Mouse (Mus musculus) spleen, embryonic (tissue): ENCODE measurements around the gene Stard10.

Source experiments
- CTCF ChIA-PET: fragments of 350-600 bp; sonication (Branson Sonifier 250); formaldehyde crosslinking; loops from one replicate; lab custom pipeline; 2022; lab: Charles Lee

The Stard10 gene

GRCm38 (mm10) chr7:101329606-101330005, 12.7 kb downstream of the Stard10 start:
- CTCF ChIA-PET, result no interaction called here

GRCm38 (mm10) chr7:101330074-101330840, 13.4 kb downstream of the Stard10 start:
- CTCF ChIA-PET, result no interaction called here

- CTCF ChIA-PET, result no interaction called here
These were observed 13.9 kb downstream of the Stard10 start for GRCm38 (mm10) chr7:101330841-101331173.

GRCm38 (mm10) chr7:101332045-101332831, 15.4 kb downstream of the Stard10 start:
- CTCF ChIA-PET, result interaction anchor here (0.6 kb wide), 1 partner anchor 40 kb away, joined by 12 read pairs; no protein-coding TSS in a partner anchor

- CTCF ChIA-PET, result no interaction called here
These were observed 18.3 kb downstream of the Stard10 start for GRCm38 (mm10) chr7:101335228-101335627.

- CTCF ChIA-PET, result interaction anchor here (0.6 kb wide), 1 partner anchor 24 kb away, joined by 9 read pairs; no protein-coding TSS in a partner anchor
These were observed 19.8 kb downstream of the Stard10 start for GRCm38 (mm10) chr7:101336686-101337085.

GRCm38 (mm10) chr7:101337401-101337800, 20.5 kb downstream of the Stard10 start:
- CTCF ChIA-PET, result no interaction called here

GRCm38 (mm10) chr7:101341405-101341804, 24.5 kb downstream of the Stard10 start:
- CTCF ChIA-PET, result interaction anchor here (0.6 kb wide), 1 partner anchor 43 kb away, joined by 3 read pairs; no protein-coding TSS in a partner anchor

- CTCF ChIA-PET, result interaction anchor here (0.6 kb wide), 2 partner anchors 24 to 593 kb away, joined by 12 to 15 read pairs; no protein-coding TSS in a partner anchor
These were observed 26.2 kb downstream of the Stard10 start for GRCm38 (mm10) chr7:101343135-101343534.

- CTCF ChIA-PET, result interaction anchor here (1.1 kb wide), 1 partner anchor 18 kb away, joined by 3 read pairs; no protein-coding TSS in a partner anchor
These were observed 28.0 kb downstream of the Stard10 start for GRCm38 (mm10) chr7:101344892-101345291.

GRCm38 (mm10) chr7:101346991-101347390, 30.1 kb downstream of the Stard10 start:
- CTCF ChIA-PET, result interaction anchor here (0.7 kb wide), 1 partner anchor 15 kb away, joined by 3 read pairs; no protein-coding TSS in a partner anchor

GRCm38 (mm10) chr7:101347767-101348270, 30.9 kb downstream of the Stard10 start, which contains the start of gene Arap1:
Gene Arap1 (plus strand): TSS chr7:101348067.
- CTCF ChIA-PET, result interaction anchor here (0.5 to 1.0 kb wide), 3 partner anchors 15 to 64 kb away, joined by 3 to 5 read pairs (median 3); no protein-coding TSS in a partner anchor

- CTCF ChIA-PET, result interaction anchor here (0.5 to 1.0 kb wide), 2 partner anchors 60 to 64 kb away, joined by 3 to 5 read pairs; no protein-coding TSS in a partner anchor
These were observed 31.4 kb downstream of the Stard10 start for GRCm38 (mm10) chr7:101348312-101348711.

- CTCF ChIA-PET, result interaction anchor here (0.9 kb wide), 1 partner anchor 33 kb away, joined by 3 read pairs; no protein-coding TSS in a partner anchor
These were observed 33.0 kb downstream of the Stard10 start for GRCm38 (mm10) chr7:101349861-101350260.

GRCm38 (mm10) chr7:101352404-101352803, 35.5 kb downstream of the Stard10 start:
- CTCF ChIA-PET, result interaction anchor here (1.0 kb wide), 1 partner anchor 15 kb away, joined by 6 read pairs; no protein-coding TSS in a partner anchor

GRCm38 (mm10) chr7:101354423-101354822, 37.5 kb downstream of the Stard10 start:
- CTCF ChIA-PET, result no interaction called here

- CTCF ChIA-PET, result interaction anchor here (0.7 to 1.9 kb wide), 3 partner anchors 12 to 17 kb away, joined by 8 to 19 read pairs (median 8); no protein-coding TSS in a partner anchor
These were observed 38.7 kb downstream of the Stard10 start for GRCm38 (mm10) chr7:101355551-101356100.

- CTCF ChIA-PET, result interaction anchor here (0.6 to 1.9 kb wide), 2 partner anchors 11 to 63 kb away, joined by 4 to 19 read pairs; no protein-coding TSS in a partner anchor
These were observed 40.0 kb downstream of the Stard10 start for GRCm38 (mm10) chr7:101356868-101357267.

- CTCF ChIA-PET, result no interaction called here
These were observed 43.5 kb downstream of the Stard10 start for GRCm38 (mm10) chr7:101360406-101360805.

GRCm38 (mm10) chr7:101361021-101361420, 44.1 kb downstream of the Stard10 start:
- CTCF ChIA-PET, result interaction anchor here (0.6 kb wide), 2 partner anchors 66 to 227 kb away, joined by 4 to 6 read pairs; no protein-coding TSS in a partner anchor

- CTCF ChIA-PET, result interaction anchor here (0.6 to 1.8 kb wide), 3 partner anchors 51 to 227 kb away, joined by 4 to 12 read pairs (median 6); no protein-coding TSS in a partner anchor
These were observed 44.9 kb downstream of the Stard10 start for GRCm38 (mm10) chr7:101361767-101362166.
